Mouse (Mus musculus): ENCODE data around the gene Rab9.

Rab9 gene

GRCm38 (mm10) chrX:166479365-166479983 is at the start of gene Rab9:
Gene Rab9 (minus strand): TSS chrX:166479867.
- peak; percentile 90 for DNase-seq (ENCODE audit: low read depth, low spot score)

GRCm38 (mm10) chrX:166528126-166528525 is 48.5 kb upstream of the Rab9 start:
- no peak for DNase-seq (ENCODE audit: low read depth, low spot score)

GRCm38 (mm10) chrX:166525637-166526315 is 46.1 kb upstream of the Rab9 start:
- no peak for DNase-seq (ENCODE audit: low read depth, low spot score)

- no peak for DNase-seq (ENCODE audit: low read depth, low spot score)
These were observed 41.1 kb upstream of the Rab9 start for GRCm38 (mm10) chrX:166520782-166521181.

GRCm38 (mm10) chrX:166518345-166518744 is 38.7 kb upstream of the Rab9 start, which contains the start of gene Tceanc:
Gene Tceanc (minus strand): TSS chrX:166518567.
- no peak for DNase-seq (ENCODE audit: low read depth, low spot score)

GRCm38 (mm10) chrX:166516631-166517030 is 37.0 kb upstream of the Rab9 start:
- no peak for DNase-seq (ENCODE audit: low read depth, low spot score)

- DNase-seq (ENCODE audit: low read depth, low spot score): no peak
These were observed 36.3 kb upstream of the Rab9 start for GRCm38 (mm10) chrX:166515923-166516322.

- DNase-seq (ENCODE audit: low read depth, low spot score): peak; percentile 45
These were observed 34.4 kb upstream of the Rab9 start for GRCm38 (mm10) chrX:166514035-166514434.

DNA sequence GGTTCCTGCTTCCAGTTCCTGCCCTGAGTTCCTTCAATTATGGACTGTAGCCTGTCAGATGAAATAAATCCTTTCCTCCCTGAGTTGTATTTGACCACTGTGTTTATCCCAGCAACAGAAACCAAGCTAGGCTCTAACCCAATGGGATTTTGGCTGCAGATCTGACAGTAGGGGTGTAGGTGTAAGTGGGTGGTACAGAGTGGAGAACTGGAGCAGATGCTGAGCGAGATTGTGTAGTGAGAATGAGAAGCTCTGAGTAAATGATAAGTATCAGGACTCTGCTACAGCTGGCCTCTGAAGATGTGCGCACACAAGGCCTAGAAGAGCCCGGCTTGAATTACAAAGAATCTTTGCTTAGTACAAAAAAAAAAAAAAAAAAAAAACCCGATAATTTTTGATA is 32.4 kb upstream of the Rab9 start:
- no peak for DNase-seq (ENCODE audit: low read depth, low spot score)

GRCm38 (mm10) chrX:166511107-166511506 is 31.4 kb upstream of the Rab9 start:
- DNase-seq (ENCODE audit: low read depth, low spot score): no peak

DNA sequence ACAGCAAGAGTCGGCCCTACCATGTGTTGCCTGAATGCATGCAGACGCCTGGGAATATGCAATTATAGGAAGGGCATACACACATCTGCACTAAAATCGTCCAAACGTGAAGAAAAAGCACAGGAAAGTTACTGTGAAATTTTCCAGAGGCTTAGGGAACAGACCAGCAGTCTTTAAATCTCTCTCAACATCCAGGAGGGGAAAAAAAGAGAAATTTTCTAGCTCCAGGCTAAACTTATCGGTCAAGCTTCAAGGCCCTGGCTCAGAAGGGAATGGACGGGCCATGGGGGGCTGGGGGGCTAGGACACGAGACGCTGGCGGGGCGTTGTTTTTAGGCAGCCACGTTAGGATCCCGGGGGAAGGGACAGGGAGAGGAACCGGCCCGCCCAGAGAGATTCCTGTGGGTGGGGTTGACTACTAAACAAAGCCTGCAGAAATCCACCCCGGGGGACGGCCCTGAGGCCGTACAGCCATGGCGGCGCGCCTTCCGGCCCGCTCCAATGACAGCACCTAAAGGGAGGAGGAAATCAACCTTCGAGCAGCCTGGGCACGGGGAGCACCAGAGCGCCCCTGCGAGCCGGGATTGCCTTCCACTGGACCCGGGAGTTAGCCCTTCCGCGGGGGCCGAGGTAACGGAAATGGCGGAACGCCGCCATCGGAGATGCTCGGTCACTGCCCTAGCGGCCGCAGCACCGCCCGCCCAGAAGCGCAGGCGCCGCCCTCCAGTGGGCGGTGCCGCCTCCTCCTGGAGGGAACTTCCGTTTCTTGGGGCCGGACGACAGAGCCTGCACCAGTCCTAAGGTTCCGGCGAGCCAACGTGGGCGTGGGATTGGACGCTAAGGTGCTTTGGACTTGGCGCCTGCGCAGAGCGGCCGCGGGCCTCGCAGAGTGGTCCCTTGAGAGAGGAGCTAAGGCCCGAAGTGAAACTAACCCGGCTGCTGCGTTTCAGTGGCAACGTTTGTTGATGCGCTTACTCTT is 30.4 kb upstream of the Rab9 start:
- peak; percentile 95 for DNase-seq (ENCODE audit: low read depth, low spot score)

GRCm38 (mm10) chrX:166504421-166504820 is 24.8 kb upstream of the Rab9 start:
- DNase-seq (ENCODE audit: low read depth, low spot score): no peak

GRCm38 (mm10) chrX:166499496-166500190 is 20.0 kb upstream of the Rab9 start:
- no peak for DNase-seq (ENCODE audit: low read depth, low spot score)

- DNase-seq (ENCODE audit: low read depth, low spot score): no peak
These were observed 18.1 kb upstream of the Rab9 start for GRCm38 (mm10) chrX:166497771-166498170.

- no peak for DNase-seq (ENCODE audit: low read depth, low spot score)
These were observed 15.4 kb upstream of the Rab9 start for GRCm38 (mm10) chrX:166495052-166495451.

DNA sequence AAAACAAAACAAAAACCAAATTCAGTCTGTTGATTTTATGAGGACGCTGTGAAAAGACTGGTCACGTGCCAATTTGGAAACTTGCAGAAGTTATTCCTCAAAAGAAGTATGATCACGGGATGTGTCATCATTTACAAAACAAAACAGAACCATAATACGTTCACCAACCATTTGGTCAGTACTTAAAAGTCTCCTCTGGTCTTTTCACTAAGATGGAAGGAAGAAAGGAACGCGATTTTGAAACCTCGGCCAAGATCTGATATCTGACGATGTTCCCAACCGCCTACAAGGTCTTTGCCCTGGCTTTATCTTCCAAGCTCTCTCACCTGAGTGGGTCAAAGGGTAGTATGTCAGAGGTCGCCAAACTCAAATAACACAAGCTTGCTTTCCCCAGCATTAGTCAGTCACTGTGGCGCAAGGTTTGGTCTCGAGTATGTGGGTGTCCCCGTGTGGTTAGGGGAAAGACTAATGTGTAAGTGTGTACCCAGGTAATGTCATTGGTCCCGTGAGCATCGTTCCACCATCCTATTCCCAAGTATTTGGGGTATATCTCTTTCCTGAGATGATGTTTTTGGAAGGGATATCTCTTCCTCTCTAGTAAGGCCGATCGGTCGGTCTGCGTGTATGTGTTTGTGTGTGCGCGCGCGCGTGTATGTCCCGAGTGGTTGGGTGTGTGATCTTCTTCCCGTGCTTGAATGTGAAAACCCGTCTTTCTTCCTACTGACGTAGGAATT is 869 bp downstream of the Rab9 start:
- peak; percentile 45 for DNase-seq (ENCODE audit: low read depth, low spot score)

GRCm38 (mm10) chrX:166477393-166477792 is 2.3 kb downstream of the Rab9 start:
- no peak for DNase-seq (ENCODE audit: low read depth, low spot score)

GRCm38 (mm10) chrX:166472612-166473011 is 7.1 kb downstream of the Rab9 start:
- no peak for DNase-seq (ENCODE audit: low read depth, low spot score)

DNA sequence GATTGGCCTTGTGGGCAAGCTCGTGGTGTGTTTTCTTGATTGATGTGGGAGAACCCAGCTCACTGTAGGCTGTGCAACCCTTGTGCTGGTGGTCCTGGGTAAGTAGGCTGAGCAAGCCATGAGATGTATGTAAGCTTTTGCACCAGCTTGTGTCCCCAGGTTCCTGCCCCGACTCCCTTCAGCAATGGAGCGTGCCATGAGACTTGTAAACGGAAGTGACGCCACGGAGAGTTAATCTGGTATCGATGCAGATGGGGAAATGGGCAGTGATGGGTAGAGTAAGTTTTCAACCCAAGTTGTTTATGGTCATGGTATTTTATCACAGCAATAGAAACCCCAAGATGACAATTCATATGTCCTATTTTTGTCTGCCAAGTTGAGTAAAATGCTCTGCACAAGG is 11.3 kb downstream of the Rab9 start:
- DNase-seq (ENCODE audit: low read depth, low spot score): no peak

DNA sequence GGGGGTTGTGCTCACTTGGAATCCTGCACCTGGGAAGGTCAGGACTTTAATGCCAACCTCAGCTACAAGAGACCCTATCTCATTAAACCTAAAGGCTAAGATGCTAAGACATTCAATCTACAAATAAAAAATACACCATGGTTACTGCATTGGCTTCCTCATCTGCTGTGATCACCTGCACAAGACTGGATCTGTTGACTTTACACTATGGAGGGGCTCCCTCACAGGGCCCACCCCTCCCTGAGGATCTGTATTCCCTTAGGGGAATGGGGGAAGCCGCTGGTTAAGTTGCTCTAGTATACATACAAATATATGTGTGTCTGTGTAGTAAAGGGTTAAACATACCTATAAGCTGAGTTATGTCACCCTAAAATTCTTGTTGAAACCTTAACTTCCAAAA is 24.1 kb downstream of the Rab9 start:
- DNase-seq (ENCODE audit: low read depth, low spot score): no peak

DNA sequence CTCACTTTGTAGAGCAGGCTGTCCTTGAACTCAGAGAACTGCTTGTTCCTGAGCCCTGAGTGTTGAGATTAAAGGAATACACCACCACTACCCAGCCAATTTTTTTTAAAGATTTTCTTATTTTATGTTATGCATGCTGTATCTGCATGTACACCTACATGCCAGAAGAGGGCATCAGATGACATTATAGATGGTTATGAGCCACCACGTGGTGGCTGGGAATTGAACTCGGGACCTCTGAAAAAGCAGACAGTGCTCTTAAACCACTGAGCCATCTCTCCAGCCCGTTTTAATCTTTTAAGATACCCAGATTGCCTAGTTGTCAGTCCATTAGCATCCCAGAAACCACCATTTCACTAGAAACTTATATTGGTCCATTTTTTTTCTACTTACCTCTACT is 25.3 kb downstream of the Rab9 start:
- DNase-seq (ENCODE audit: low read depth, low spot score): no peak
